Mouse (Mus musculus) MEL (cell line): Measurements from ENCODE around the gene Csmd2. TPM values are rescaled to one million over a fixed set of nuclear protein-coding genes. Genes with fewer than 3 reads are reported as not detected.

Experiments
- DNase-seq: peaks from one replicate; pipeline ENCODE4 v3.0.0; 2011; ENCODE audit warnings: low read depth, low spot score
- H3K27ac ChIP-seq: 2 replicates; pipeline ENCODE4 v1.5.1; 2012; ENCODE audit warnings: low read depth, mild to moderate bottlenecking, control low read depth, low read length, moderate library complexity; ENCODE audit not compliant: control insufficient read depth
- H3K27me3 ChIP-seq, 2 experiments: fragments of 150-350 bp in 1 of 2; sonication (generic) in 1 of 2; 2 replicates each; pipeline ENCODE4 v1.6.1; 2012; ENCODE audit warnings: low read length in 2 of 2, mild to moderate bottlenecking in 2 of 2, improper control_type of control experiment in 1 of 2, moderate library complexity in 1 of 2; ENCODE audit not compliant: insufficient read depth in 2 of 2, control insufficient read depth in 1 of 2
- H3K36me3 ChIP-seq, 2 experiments: 2 replicates each; pipeline ENCODE4 v1.6.1; 2012 to 2014; ENCODE audit warnings: low read length in 2 of 2, improper control_type of control experiment in 1 of 2, inconsistent platforms in 1 of 2, mild to moderate bottlenecking in 1 of 2; ENCODE audit not compliant: insufficient read depth in 2 of 2, control insufficient read depth in 1 of 2
- H3K4me1 ChIP-seq, 2 experiments: fragments of 150-350 bp in 1 of 2; sonication (generic) in 1 of 2; 2 replicates each; pipeline ENCODE4 v1.6.1; 2012; ENCODE audit warnings: low read length in 2 of 2, improper control_type of control experiment in 1 of 2, mild to moderate bottlenecking in 1 of 2; ENCODE audit not compliant: insufficient read depth in 2 of 2, control insufficient read depth in 1 of 2
- H3K4me3 ChIP-seq, 2 experiments: fragments of 150-350 bp in 1 of 2; sonication (generic) in 1 of 2; 2 replicates each; pipeline ENCODE4 v1.5.1; 2012; ENCODE audit warnings: low read depth in 2 of 2, low read length in 2 of 2, mild to moderate bottlenecking in 2 of 2, moderate library complexity in 2 of 2, control low read depth in 1 of 2, improper control_type of control experiment in 1 of 2; ENCODE audit not compliant: control insufficient read depth in 1 of 2, insufficient read depth in 1 of 2
- H3K79me2 ChIP-seq: 2 replicates; pipeline ENCODE4 v1.6.1; 2012; ENCODE audit warnings: mild to moderate bottlenecking, low read length, moderate library complexity; ENCODE audit not compliant: control insufficient read depth, poor library complexity, insufficient read depth
- H3K9ac ChIP-seq: 2 replicates; pipeline ENCODE4 v1.6.1; 2012; ENCODE audit warnings: low read depth, mild to moderate bottlenecking, control low read depth, low read length, moderate library complexity; ENCODE audit not compliant: control insufficient read depth, poor library complexity, severe bottlenecking
- H3K9me3 ChIP-seq: fragments of 150-350 bp; sonication (generic); replicated peaks from 2 replicates; pipeline ENCODE4 v1.6.1; 2012; ENCODE audit warnings: mild to moderate bottlenecking, low read length, improper control_type of control experiment, moderate library complexity; ENCODE audit not compliant: insufficient read depth
- BHLHE40 ChIP-seq: IDR thresholded peaks from 2 replicates; pipeline ENCODE4 v1.6.1; 2012; ENCODE audit warnings: low read depth, mild to moderate bottlenecking, inconsistent platforms, low read length, improper control_type of control experiment, borderline replicate concordance
- E2F4 ChIP-seq: IDR thresholded peaks from 2 replicates; pipeline ENCODE4 v1.6.1; 2011; ENCODE audit warnings: low read depth, low read length, improper control_type of control experiment, borderline replicate concordance
- ELF1 ChIP-seq: IDR thresholded peaks from 2 replicates; pipeline ENCODE4 v1.6.1; 2014; ENCODE audit warnings: low read depth, mild to moderate bottlenecking, inconsistent platforms, low read length, improper control_type of control experiment, moderate library complexity
- GABPA ChIP-seq: IDR thresholded peaks from 2 replicates; pipeline ENCODE4 v1.6.1; 2012; ENCODE audit warnings: low read depth, mild to moderate bottlenecking, inconsistent platforms, low read length, improper control_type of control experiment, moderate library complexity
- JUND ChIP-seq: IDR thresholded peaks from 2 replicates; pipeline ENCODE4 v1.6.1; 2011; ENCODE audit warnings: low read depth, mild to moderate bottlenecking, improper control_type of control experiment, low read length
- KAT2A ChIP-seq: conservative IDR thresholded peaks from 2 replicates; pipeline ENCODE4 v1.6.1; 2012; ENCODE audit warnings: low read depth, low read length, improper control_type of control experiment, inconsistent platforms
- MAFK ChIP-seq: IDR thresholded peaks from 2 replicates; pipeline ENCODE4 v1.6.1; 2011; ENCODE audit warnings: low read depth, mild to moderate bottlenecking, low read length, improper control_type of control experiment, borderline replicate concordance
- MEF2A ChIP-seq: IDR thresholded peaks from 2 replicates; pipeline ENCODE4 v1.6.1; 2014; ENCODE audit warnings: low read depth, mild to moderate bottlenecking, inconsistent platforms, low read length, improper control_type of control experiment; ENCODE audit not compliant: poor library complexity, insufficient replicate concordance, severe bottlenecking; ENCODE audit errors: extremely low read depth
- MXI1 ChIP-seq: IDR thresholded peaks from 2 replicates; pipeline ENCODE4 v1.6.1; 2011; ENCODE audit warnings: mild to moderate bottlenecking, low read depth, low read length, improper control_type of control experiment
- MYB ChIP-seq: IDR thresholded peaks from 2 replicates; pipeline ENCODE4 v1.6.1; 2011; ENCODE audit warnings: mild to moderate bottlenecking, low read depth, low read length, improper control_type of control experiment
- MYC ChIP-seq: IDR thresholded peaks from 2 replicates; pipeline ENCODE4 v1.6.1; 2011; ENCODE audit warnings: low read depth, mild to moderate bottlenecking, low read length, improper control_type of control experiment, moderate library complexity
- NRF1 ChIP-seq: IDR thresholded peaks from 2 replicates; pipeline ENCODE4 v1.6.1; 2014; ENCODE audit warnings: low read depth, mild to moderate bottlenecking, inconsistent platforms, low read length, improper control_type of control experiment, moderate library complexity; ENCODE audit not compliant: poor library complexity, insufficient read depth, severe bottlenecking
- POLR2A ChIP-seq, 2 experiments: IDR thresholded peaks; 2 replicates each; pipeline ENCODE4 v1.6.1; 2011 to 2012; ENCODE audit warnings: low read length in 2 of 2, mild to moderate bottlenecking in 2 of 2, control low read depth in 1 of 2, improper control_type of control experiment in 1 of 2, low read depth in 1 of 2, moderate library complexity in 1 of 2; ENCODE audit not compliant: control insufficient read depth in 1 of 2, insufficient read depth in 1 of 2, poor library complexity in 1 of 2
- RAD21 ChIP-seq: IDR thresholded peaks from 2 replicates; pipeline ENCODE4 v1.6.1; 2011; ENCODE audit warnings: mild to moderate bottlenecking, low read depth, low read length, improper control_type of control experiment
- SIN3A ChIP-seq: IDR thresholded peaks from 2 replicates; pipeline ENCODE4 v1.6.1; 2012; ENCODE audit warnings: low read length, improper control_type of control experiment, inconsistent platforms
- SMC3 ChIP-seq: IDR thresholded peaks from 2 replicates; pipeline ENCODE4 v1.6.1; 2011; ENCODE audit warnings: low read depth, low read length, improper control_type of control experiment
- TBP ChIP-seq: IDR thresholded peaks from 2 replicates; pipeline ENCODE4 v1.8.0; 2011; ENCODE audit warnings: low read depth, low read length, improper control_type of control experiment
- TCF12 ChIP-seq: IDR thresholded peaks from 2 replicates; pipeline ENCODE4 v1.6.1; 2014; ENCODE audit warnings: low read depth, mild to moderate bottlenecking, inconsistent platforms, low read length, improper control_type of control experiment, moderate library complexity
- USF2 ChIP-seq, 2 experiments: IDR thresholded peaks; 2 replicates each; pipeline ENCODE4 v1.6.1; 2011 to 2012; ENCODE audit warnings: improper control_type of control experiment in 2 of 2, low read length in 2 of 2, borderline replicate concordance in 1 of 2, inconsistent platforms in 1 of 2, low read depth in 1 of 2, mild to moderate bottlenecking in 1 of 2; ENCODE audit not compliant: insufficient read depth in 1 of 2
- ZMIZ1 ChIP-seq: IDR thresholded peaks from 2 replicates; pipeline ENCODE4 v1.6.1; 2012; ENCODE audit warnings: low read depth, mild to moderate bottlenecking, inconsistent platforms, low read length, improper control_type of control experiment, moderate library complexity
- polyA plus RNA-seq, 2 experiments: library from polyadenylated mRNA; stranded (reverse) in 1 of 2; unstranded in 1 of 2; fragments of >175 nt in 1 of 2; fragments of >200 nt in 1 of 2; gene quantifications; 2 replicates each; pipeline versions ENCODE4 v1.2.1 to v1.2.4; 2012; ENCODE audit warnings: low replicate concordance in 2 of 2, low read depth in 1 of 2; ENCODE audit not compliant: insufficient read length in 2 of 2, insufficient read depth in 1 of 2, missing spikeins in 1 of 2
- total RNA-seq: library from RNA; depleted of rRNA; stranded (reverse); fragments of 300-350 nt; gene quantifications from 2 replicates; pipeline ENCODE4 v1.2.3, GENCODE M21; 2012

Csmd2 gene
- total and polyA plus RNA-seq, 3 experiments, result not detected

DNA sequence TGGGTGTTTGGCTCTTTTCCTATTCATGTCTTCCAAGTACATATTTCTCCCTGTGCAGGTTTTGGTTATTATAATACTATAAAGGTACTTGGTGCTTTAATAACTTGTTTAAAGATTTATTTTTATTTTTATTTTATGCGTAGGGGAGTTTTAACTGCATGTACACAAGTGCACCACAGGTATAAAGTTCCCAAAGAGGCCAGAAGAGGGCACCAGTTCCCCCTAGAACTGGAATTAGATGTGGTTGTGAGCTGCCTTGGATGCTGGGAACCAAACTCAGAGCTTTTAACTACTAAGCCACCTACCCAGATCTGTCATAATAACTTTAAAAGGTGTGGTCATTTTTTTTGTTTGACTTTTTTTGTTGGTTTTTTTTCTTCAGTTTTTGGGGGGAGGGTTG is 480.4 kb downstream of the Csmd2 start:
- H3K4me3 ChIP-seq, result no peak overlapping the region
- no peak overlapping the region for H3K9ac ChIP-seq
- TF ChIP-seq SMC3, result peak; percentile 10; the same call in 1 of the 2 replicates
- no peak for TF ChIP-seq MEF2A
- H3K4me1 ChIP-seq, result no peaks in the 10 kb centered on the region
- peak; percentile 3 for DNase-seq
- H3K36me3 ChIP-seq, result no peaks in the 10 kb centered on the region
- no peaks in the 10 kb centered on the region for H3K79me2 ChIP-seq
- no peak overlapping the region for H3K27ac ChIP-seq
- H3K9me3 ChIP-seq, result no peaks in the 10 kb centered on the region
- no peaks in the 10 kb centered on the region for H3K27me3 ChIP-seq

DNA sequence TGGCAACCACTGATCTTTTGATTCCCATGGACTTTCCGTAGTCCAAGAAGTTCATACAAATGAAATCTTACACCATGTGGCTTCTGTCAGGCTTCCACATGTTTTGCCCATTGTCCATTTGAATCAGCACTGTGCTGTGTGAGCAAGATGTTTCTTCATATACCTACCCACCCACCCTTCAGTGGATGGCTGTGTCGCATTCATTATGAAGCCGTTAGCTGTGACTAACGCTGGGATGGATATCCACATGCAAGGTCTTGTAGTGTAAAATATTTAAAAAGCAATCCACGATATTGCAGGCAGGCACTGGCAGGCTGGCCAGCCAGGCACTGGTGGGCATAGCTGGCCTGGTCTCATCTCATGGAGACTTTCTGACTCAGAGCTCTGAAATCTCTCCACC is 488.6 kb downstream of the Csmd2 start:
- Histone ChIP-seq H3K9ac (no peak overlapping the region), H3K4me1 (no peaks in the 10 kb centered on the region), H3K27me3 (no peaks in the 10 kb centered on the region; a peak in 1 of 4 replicates), H3K27ac (no peak overlapping the region), H3K36me3 (no peaks in the 10 kb centered on the region), H3K79me2 (no peaks in the 10 kb centered on the region), H3K4me3 (no peak overlapping the region), H3K9me3 (no peaks in the 10 kb centered on the region)
- TF ChIP-seq MYB (no peak), ELF1 (no peak), USF2 (IDR thresholded peaks at IDR 0.05; ENCODE audit: borderline replicate concordance in 1 of 2, insufficient read depth in 1 of 2, low read depth in 1 of 2, low read length in 2 of 2) (no peak), GABPA (no peak), BHLHE40 (no peak), TCF12 (no peak), NRF1 (no peak), E2F4 (no peak), KAT2A (no peak), POLR2A (IDR thresholded peaks at IDR 0.05; ENCODE audit: control insufficient read depth in 1 of 2, insufficient read depth in 1 of 2, low read depth in 1 of 2, low read length in 2 of 2, poor library complexity in 1 of 2) (no peak), MYC (no peak), MAFK (no peak), RAD21 (no peak), TBP (no peak), ZMIZ1 (no peak), JUND (no peak), MXI1 (no peak), SIN3A (no peak)
- no peak for DNase-seq
